Mouse (Mus musculus) limb, embryonic 15.5 days (tissue): ENCODE results near the gene Ctnnal1. TPM values are rescaled to one million over a fixed set of nuclear protein-coding genes. Genes with fewer than 3 reads are reported as not detected.

Source experiments
- ATAC-seq: fragments of 200-750 bp; cut with Nextera tagmentation; 2 replicates; pipeline ENCODE4 v1.8.0; 2017; ENCODE audit warnings: low read depth, moderate TSS enrichment; ENCODE audit not compliant: insufficient number of reproducible peaks, low FRiP score, low TSS enrichment
- H3K27ac ChIP-seq: fragments of 300-500 bp; sonication (generic); 2 replicates; pipeline ENCODE4 v1.5.1; 2015; ENCODE audit warnings: moderate library complexity, mild to moderate bottlenecking, inconsistent platforms
- H3K27me3 ChIP-seq: fragments of 300-500 bp; sonication (generic); 2 replicates; pipeline ENCODE4 v1.6.1; 2015; ENCODE audit warnings: inconsistent platforms
- H3K36me3 ChIP-seq: fragments of 300-500 bp; sonication (generic); 2 replicates; pipeline ENCODE4 v1.6.1; 2015; ENCODE audit warnings: inconsistent platforms
- H3K4me1 ChIP-seq: fragments of 300-500 bp; sonication (generic); 2 replicates; pipeline ENCODE4 v1.6.1; 2015; ENCODE audit warnings: inconsistent platforms
- H3K4me2 ChIP-seq: fragments of 300-500 bp; sonication (generic); 2 replicates; pipeline ENCODE4 v1.6.1; 2015; ENCODE audit warnings: mild to moderate bottlenecking, inconsistent platforms
- H3K4me3 ChIP-seq: fragments of 300-500 bp; sonication (generic); 2 replicates; pipeline ENCODE4 v1.5.1; 2015; ENCODE audit warnings: mild to moderate bottlenecking, inconsistent platforms
- H3K9ac ChIP-seq: fragments of 300-500 bp; sonication (generic); 2 replicates; pipeline ENCODE4 v1.6.1; 2015; ENCODE audit warnings: inconsistent platforms
- H3K9me3 ChIP-seq: fragments of 300-500 bp; sonication (generic); 2 replicates; pipeline ENCODE4 v1.6.1; 2016; ENCODE audit warnings: inconsistent platforms
- WGBS: fragments of 180-500 bp; shearing (Covaris S2); methylation state at CpG from one replicate; pipeline ENCODE4 v1.1.7; 2015; 5-methylcytosine and 5-hydroxymethylcytosine counted together
- polyA plus RNA-seq: library from polyadenylated mRNA; unstranded; fragments of >200 nt; fragmentation: Nextera tagmentation; extraction: Ambion mirVana; gene quantifications from 2 replicates; pipeline ENCODE4 v1.2.1, GENCODE M21; 2015

Ctnnal1 gene
- polyA plus RNA-seq: 24.9 and 26.7 TPM in 2 replicates

GRCm38 (mm10) chr4:56865003-56865511, at the start of gene Ctnnal1:
Gene Ctnnal1 (minus strand): TSS chr4:56865188.
- Histone ChIP-seq H3K27me3 (no peaks in the 10 kb centered on the region), H3K36me3 (no peaks in the 10 kb centered on the region), H3K9ac (peak within 1 kb of the TSS; percentile 70), H3K9me3 (no peaks in the 10 kb centered on the region), H3K4me2 (peak within 1 kb of the TSS; percentile 92), H3K27ac (peak within 1 kb of the TSS; percentile 89), H3K4me3 (peak within 1 kb of the TSS; percentile 76), H3K4me1 (peaks cover 17% of the 10 kb centered on the region)
- under 1% methylated on average over 45 of the region's 45 CpGs for WGBS
- ATAC-seq: peak; percentile 94

GRCm38 (mm10) chr4:56914761-56915160, 49.8 kb upstream of the Ctnnal1 start:
- peaks cover 46% of the 10 kb centered on the region for H3K36me3 ChIP-seq
- no peaks in the 10 kb centered on the region; the same call in 1 of the 2 replicates for H3K4me1 ChIP-seq
- no peaks in the 10 kb centered on the region for H3K9me3 ChIP-seq
- peak overlapping the region; percentile 30; the same call in 1 of the 2 replicates for H3K27ac ChIP-seq
- no peak overlapping the region for H3K9ac ChIP-seq
- no peak overlapping the region for H3K4me2 ChIP-seq
- no peak for ATAC-seq
- H3K4me3 ChIP-seq: no peak overlapping the region
- WGBS: 90% methylated on average over 1 of the region's 1 CpGs
- no peaks in the 10 kb centered on the region for H3K27me3 ChIP-seq

- no peaks in the 10 kb centered on the region for H3K27me3 ChIP-seq
- ATAC-seq: no peak
- 84% methylated on average over 6 of the region's 6 CpGs for WGBS
Measured at GRCm38 (mm10) chr4:56914338-56914737, 49.4 kb upstream of the Ctnnal1 start.

GRCm38 (mm10) chr4:56912382-56913001, 47.5 kb upstream of the Ctnnal1 start:
- H3K9ac ChIP-seq: no peak overlapping the region
- no peaks in the 10 kb centered on the region for H3K9me3 ChIP-seq
- ATAC-seq: no peak
- H3K4me1 ChIP-seq: no peaks in the 10 kb centered on the region; the same call in 1 of the 2 replicates
- 90% methylated on average over 7 of the region's 7 CpGs for WGBS
- no peak overlapping the region for H3K4me3 ChIP-seq
- no peaks in the 10 kb centered on the region for H3K27me3 ChIP-seq
- no peak overlapping the region for H3K4me2 ChIP-seq
- H3K36me3 ChIP-seq: peaks cover 51% of the 10 kb centered on the region
- no peak overlapping the region for H3K27ac ChIP-seq

More at GRCm38 (mm10) chr4:56914338-56914737, 49.4 kb upstream of the Ctnnal1 start:
- Histone ChIP-seq H3K4me2 (no peak overlapping the region), H3K27ac (peak overlapping the region; percentile 30), H3K4me1 (no peaks in the 10 kb centered on the region; the same call in 1 of the 2 replicates), H3K4me3 (no peak overlapping the region), H3K36me3 (peaks cover 50% of the 10 kb centered on the region), H3K9ac (no peak overlapping the region), H3K9me3 (no peaks in the 10 kb centered on the region)

- WGBS: 23% methylated on average over 3 of the region's 3 CpGs
Measured at GRCm38 (mm10) chr4:56909568-56909967, 44.6 kb upstream of the Ctnnal1 start.

GRCm38 (mm10) chr4:56907671-56908070, 42.7 kb upstream of the Ctnnal1 start:
- no peak for ATAC-seq
- 92% methylated on average over 5 of the region's 5 CpGs for WGBS
- Histone ChIP-seq H3K27me3 (no peaks in the 10 kb centered on the region), H3K27ac (no peak overlapping the region), H3K9ac (no peak overlapping the region), H3K4me1 (no peaks in the 10 kb centered on the region), H3K9me3 (no peaks in the 10 kb centered on the region), H3K4me2 (no peak overlapping the region), H3K36me3 (peaks cover 46% of the 10 kb centered on the region), H3K4me3 (no peak overlapping the region)

More at GRCm38 (mm10) chr4:56909568-56909967, 44.6 kb upstream of the Ctnnal1 start:
- Histone ChIP-seq H3K27me3 (no peaks in the 10 kb centered on the region), H3K4me2 (no peak overlapping the region), H3K27ac (no peak overlapping the region), H3K9ac (no peak overlapping the region), H3K4me1 (no peaks in the 10 kb centered on the region; the same call in 1 of the 2 replicates), H3K36me3 (peaks cover 40% of the 10 kb centered on the region), H3K9me3 (no peaks in the 10 kb centered on the region), H3K4me3 (no peak overlapping the region)
- no peak for ATAC-seq

GRCm38 (mm10) chr4:56906926-56907325, 41.9 kb upstream of the Ctnnal1 start:
- no peak overlapping the region for H3K27ac ChIP-seq
- H3K9me3 ChIP-seq: no peaks in the 10 kb centered on the region
- no peaks in the 10 kb centered on the region for H3K27me3 ChIP-seq
- H3K4me3 ChIP-seq: no peak overlapping the region
- H3K36me3 ChIP-seq: peaks cover 54% of the 10 kb centered on the region
- no peak overlapping the region for H3K4me2 ChIP-seq
- no peak overlapping the region for H3K9ac ChIP-seq
- no peak for ATAC-seq
- no peaks in the 10 kb centered on the region for H3K4me1 ChIP-seq
- 89% methylated on average over 3 of the region's 3 CpGs for WGBS

GRCm38 (mm10) chr4:56905507-56905906, 40.5 kb upstream of the Ctnnal1 start:
- no peaks in the 10 kb centered on the region for H3K9me3 ChIP-seq
- H3K27me3 ChIP-seq: no peaks in the 10 kb centered on the region
- no peak overlapping the region for H3K9ac ChIP-seq
- H3K36me3 ChIP-seq: peaks cover 45% of the 10 kb centered on the region
- no peak overlapping the region for H3K4me3 ChIP-seq
- ATAC-seq: no peak
- H3K4me1 ChIP-seq: no peaks in the 10 kb centered on the region
- no peak overlapping the region for H3K27ac ChIP-seq
- 89% methylated on average over 5 of the region's 5 CpGs for WGBS
- H3K4me2 ChIP-seq: no peak overlapping the region

GRCm38 (mm10) chr4:56901671-56902070, 36.7 kb upstream of the Ctnnal1 start:
- H3K9me3 ChIP-seq: no peaks in the 10 kb centered on the region
- no peak overlapping the region for H3K9ac ChIP-seq
- no peak overlapping the region for H3K27ac ChIP-seq
- 94% methylated on average over 2 of the region's 2 CpGs for whole genome bisulfite sequencing
- no peak overlapping the region for H3K4me3 ChIP-seq
- peaks cover 63% of the 10 kb centered on the region for H3K36me3 ChIP-seq
- no peaks in the 10 kb centered on the region for H3K4me1 ChIP-seq
- no peak overlapping the region for H3K4me2 ChIP-seq
- ATAC-seq: no peak
- H3K27me3 ChIP-seq: no peaks in the 10 kb centered on the region

- Histone ChIP-seq H3K27ac (no peak overlapping the region), H3K9ac (no peak overlapping the region), H3K4me3 (no peak overlapping the region), H3K36me3 (peaks cover 65% of the 10 kb centered on the region), H3K4me2 (no peak overlapping the region), H3K9me3 (no peaks in the 10 kb centered on the region), H3K27me3 (no peaks in the 10 kb centered on the region), H3K4me1 (no peaks in the 10 kb centered on the region)
- 76% methylated on average over 8 of the region's 8 CpGs for WGBS
- ATAC-seq: no peak
Measured at GRCm38 (mm10) chr4:56899216-56899615, 34.2 kb upstream of the Ctnnal1 start.

- 77% methylated on average over 3 of the region's 3 CpGs for WGBS
- H3K4me3 ChIP-seq: no peak overlapping the region
- no peaks in the 10 kb centered on the region for H3K4me1 ChIP-seq
- H3K9ac ChIP-seq: no peak overlapping the region
- no peak overlapping the region for H3K27ac ChIP-seq
- no peaks in the 10 kb centered on the region for H3K9me3 ChIP-seq
- peaks cover 51% of the 10 kb centered on the region for H3K36me3 ChIP-seq
- no peak overlapping the region for H3K4me2 ChIP-seq
- ATAC-seq: no peak
- no peaks in the 10 kb centered on the region for H3K27me3 ChIP-seq
Measured at GRCm38 (mm10) chr4:56897511-56897910, 32.5 kb upstream of the Ctnnal1 start.

- no peak overlapping the region for H3K9ac ChIP-seq
- 96% methylated on average over 3 of the region's 3 CpGs for WGBS
- no peak overlapping the region for H3K27ac ChIP-seq
- H3K27me3 ChIP-seq: no peaks in the 10 kb centered on the region
- H3K36me3 ChIP-seq: peaks cover 43% of the 10 kb centered on the region
- no peak overlapping the region for H3K4me2 ChIP-seq
- H3K4me1 ChIP-seq: no peaks in the 10 kb centered on the region
- no peaks in the 10 kb centered on the region for H3K9me3 ChIP-seq
- no peak for ATAC-seq
- no peak overlapping the region for H3K4me3 ChIP-seq
Measured at GRCm38 (mm10) chr4:56894196-56894595, 29.2 kb upstream of the Ctnnal1 start.
